ENCODE assay signal across 7 mouse cellular contexts in the genomic region with DNA sequence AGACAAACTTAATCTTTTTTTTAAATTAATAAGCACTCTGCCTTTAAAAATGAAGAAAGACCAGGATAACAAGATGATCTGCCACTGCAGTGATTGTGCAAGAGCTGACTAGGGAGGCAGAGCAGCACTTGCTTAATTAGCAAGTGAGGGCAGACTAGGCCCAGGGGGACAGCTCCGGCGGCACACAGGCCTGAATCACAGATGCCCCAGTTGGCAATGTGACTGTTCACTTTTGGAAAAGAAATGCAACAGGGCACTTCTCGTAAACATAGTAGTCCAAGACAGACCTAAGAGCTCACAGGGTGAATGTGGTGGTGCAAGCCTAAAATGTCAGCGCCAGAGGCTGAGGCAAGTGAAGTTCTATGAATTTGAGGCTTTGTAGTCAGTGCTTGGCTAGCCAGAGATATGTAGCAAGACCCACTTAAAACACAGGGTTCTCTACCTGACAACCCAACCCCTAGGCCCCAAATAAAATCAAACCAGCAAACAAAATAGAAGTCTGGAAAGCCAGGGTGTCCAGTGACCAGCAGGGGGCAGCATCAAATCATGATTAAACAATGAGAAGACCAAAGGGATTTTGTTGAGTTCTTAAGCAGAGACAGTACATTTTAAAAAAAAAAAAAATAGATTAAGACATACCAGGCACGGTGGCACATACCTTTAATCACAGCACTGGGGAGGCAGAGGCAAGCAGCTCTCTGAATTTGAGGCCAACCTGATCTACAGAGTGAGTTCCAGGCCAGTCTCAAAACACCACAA.
DNase-seq lines count a peak whose midpoint lies in the region.

No protein-coding gene starts in this region.

- peak; percentile 79 for DNase-seq in A20 (ENCODE audit: low read depth, low spot score)
- DNase-seq in CD4-positive, CD25-positive, alpha-beta regulatory T cell, adult 2 months (ENCODE audit: low read depth, low spot score), result peak; percentile 88
- DNase-seq in c-Kit-negative CD71-positive TER-119-positive erythroid progenitor cells, embryonic 14.5 days (ENCODE audit: low read depth, low spot score), result peak; percentile 70
- peak; percentile 38 for DNase-seq in fibroblast of lung, adult 2 months (ENCODE audit: low read depth)
- DNase-seq in kidney, postnatal 36 days, result peak; percentile 80 to 93
- DNase-seq in lung, postnatal 14 days, result peak; percentile 90
- peak; percentile 56 for DNase-seq in skeletal muscle tissue, adult 2 months (ENCODE audit: low read depth, low spot score)

Comparison
In these comparisons a context has a peak if more than half of its experiments do, and no peak if none do; other contexts are left out.
1. Peak in every context shown above with its lines: DNase-seq.
2. DNase-seq: peak in every context shown above with its lines; median percentile 90 in lung, postnatal 14 days; 88 in CD4-positive, CD25-positive, alpha-beta regulatory T cell, adult 2 months; 86 in kidney, postnatal 36 days; 79 in A20; 70 in c-Kit-negative CD71-positive TER-119-positive erythroid progenitor cells, embryonic 14.5 days; 56 in skeletal muscle tissue, adult 2 months; 38 in fibroblast of lung, adult 2 months.